Mouse (Mus musculus): Measurements from ENCODE around the gene Rit1. TPM values are rescaled to one million over a fixed set of nuclear protein-coding genes. Genes with fewer than 3 reads are reported as not detected.

Gene Rit1
- polyA plus RNA-seq, 1 experiment, result 42.5 TPM

Other genes starting within 250 kb of the Rit1 start
- gene Lmna, start 206.9 kb upstream of the Rit1 start, polyA plus RNA-seq (2012; fragmentation: generic; extraction: Trizol), result 1,441 TPM
- gene Mex3a, start 184.4 kb upstream of the Rit1 start, polyA plus RNA-seq (2012; fragmentation: generic; extraction: Trizol), result 14.9 TPM
- gene Rab25, start 168.5 kb upstream of the Rit1 start, polyA plus RNA-seq (2012; fragmentation: generic; extraction: Trizol), result 0.07 TPM
- gene Lamtor2, start 163.8 kb upstream of the Rit1 start, polyA plus RNA-seq (2012; fragmentation: generic; extraction: Trizol), result 136 TPM
- 55.9 TPM for gene Ubqln4, start 163.1 kb upstream of the Rit1 start, polyA plus RNA-seq (2012; fragmentation: generic; extraction: Trizol)
- gene Ssr2, start 141.0 kb upstream of the Rit1 start, polyA plus RNA-seq (2012; fragmentation: generic; extraction: Trizol), result 351 TPM
- gene Arhgef2, start 110.9 kb upstream of the Rit1 start, polyA plus RNA-seq (2012; fragmentation: generic; extraction: Trizol), result 88.3 TPM
- 0.05 TPM for gene Rxfp4, start 63.7 kb upstream of the Rit1 start, polyA plus RNA-seq (2012; fragmentation: generic; extraction: Trizol)
- gene Khdc4, start 31.0 kb upstream of the Rit1 start, polyA plus RNA-seq (2012; fragmentation: generic; extraction: Trizol), result 14.4 TPM
- 6.1 TPM for gene Syt11, start 58.3 kb downstream of the Rit1 start, polyA plus RNA-seq (2012; fragmentation: generic; extraction: Trizol)
- 14.7 TPM for gene Gon4l, start 118.4 kb downstream of the Rit1 start, polyA plus RNA-seq (2012; fragmentation: generic; extraction: Trizol)
- gene Msto1, start 197.2 kb downstream of the Rit1 start, polyA plus RNA-seq (2012; fragmentation: generic; extraction: Trizol), result 52.0 TPM
- gene Ash1l, start 233.8 kb downstream of the Rit1 start, polyA plus RNA-seq (2012; fragmentation: generic; extraction: Trizol), result 5.4 TPM
- gene Dap3, start 234.3 kb downstream of the Rit1 start, polyA plus RNA-seq (2012; fragmentation: generic; extraction: Trizol), result 123 TPM